Mouse (Mus musculus): ENCODE results near the gene Rmi2. TPM values are rescaled to one million over a fixed set of nuclear protein-coding genes. Genes with fewer than 3 reads are reported as not detected.

Gene Rmi2
- total and polyA plus RNA-seq, 3 experiments = 2.8 to 8.0 TPM; not detected in 1

GRCm38 (mm10) chr16:10812865-10813371 lies 21.9 kb upstream of the Rmi2 start, which contains the start of gene Gm11172:
TSS of gene Gm11172 (plus strand) at chr16:10812915.
- no peak for DNase-seq (ENCODE audit: low read depth, low spot score)
- Histone ChIP-seq H3K27me3 (ENCODE audit: control insufficient read depth in 1 of 2, insufficient read depth in 2 of 2, low read length in 2 of 2) (peaks cover 5 to 10% of the 10 kb centered on the region in 2 experiments; a peak in 3 of 4 replicates), H3K27ac (ENCODE audit: control insufficient read depth, low read depth, low read length) (no peak within 1 kb of the TSS), H3K79me2 (ENCODE audit: control insufficient read depth, insufficient read depth, low read length, poor library complexity) (no peaks in the 10 kb centered on the region), H3K36me3 (ENCODE audit: control insufficient read depth in 1 of 2, insufficient read depth in 2 of 2, low read length in 2 of 2) (peaks cover 0 to 10% of the 10 kb centered on the region in 2 experiments; a peak in 2 of 4 replicates), H3K9me3 (replicated peaks; ENCODE audit: insufficient read depth, low read length) (no peaks in the 10 kb centered on the region), H3K4me1 (ENCODE audit: control insufficient read depth in 1 of 2, insufficient read depth in 2 of 2, low read length in 2 of 2) (peaks cover 5 to 22% of the 10 kb centered on the region in 2 experiments; a peak in 3 of 4 replicates), H3K9ac (ENCODE audit: control insufficient read depth, low read depth, low read length, poor library complexity, severe bottlenecking) (no peak within 1 kb of the TSS), H3K4me3 (ENCODE audit: control insufficient read depth in 1 of 2, insufficient read depth in 1 of 2, low read depth in 2 of 2, low read length in 2 of 2) (no peak within 1 kb of the TSS)
- no peak for TF ChIP-seq TCF12 (IDR thresholded peaks at IDR 0.05; ENCODE audit: low read depth, low read length)
- no peak for TF ChIP-seq ELF1 (IDR thresholded peaks at IDR 0.05; ENCODE audit: low read depth, low read length)
- TF ChIP-seq ZNF384 (IDR thresholded peaks at IDR 0.05; ENCODE audit: low read depth, low read length) = no peak
- TF ChIP-seq GABPA (IDR thresholded peaks at IDR 0.05; ENCODE audit: low read depth, low read length) = no peak
- TF ChIP-seq ZC3H11A (IDR thresholded peaks at IDR 0.05; ENCODE audit: low read depth, low read length) = no peak
- TF ChIP-seq EP300 (IDR thresholded peaks at IDR 0.05; ENCODE audit: low read depth in 1 of 2, low read length in 2 of 2) = no peak
- TF ChIP-seq ZKSCAN1 (IDR thresholded peaks at IDR 0.05; ENCODE audit: low read depth, low read length) = no peak
- TF ChIP-seq CHD2 (IDR thresholded peaks at IDR 0.05; ENCODE audit: low read length) = no peak
- no peak for TF ChIP-seq SIN3A (IDR thresholded peaks at IDR 0.05; ENCODE audit: low read length)
- TF ChIP-seq TBP (IDR thresholded peaks at IDR 0.05; ENCODE audit: low read depth, low read length) = no peak
- TF ChIP-seq GATA1 (IDR thresholded peaks at IDR 0.05; ENCODE audit: low read depth, low read length) = no peak
- no peak for TF ChIP-seq POLR2AphosphoS5 (IDR thresholded peaks at IDR 0.05; ENCODE audit: borderline replicate concordance, low read depth, low read length)

- Histone ChIP-seq H3K36me3 (ENCODE audit: control insufficient read depth in 1 of 2, insufficient read depth in 2 of 2, low read length in 2 of 2) (peaks cover 0 to 10% of the 10 kb centered on the region in 2 experiments; a peak in 2 of 4 replicates), H3K27me3 (ENCODE audit: control insufficient read depth in 1 of 2, insufficient read depth in 2 of 2, low read length in 2 of 2) (peaks cover 5% of the 10 kb centered on the region in 2 experiments; a peak in 3 of 4 replicates), H3K9ac (ENCODE audit: control insufficient read depth, low read depth, low read length, poor library complexity, severe bottlenecking) (no peak overlapping the region), H3K4me3 (ENCODE audit: control insufficient read depth in 1 of 2, insufficient read depth in 1 of 2, low read depth in 2 of 2, low read length in 2 of 2) (no peak overlapping the region), H3K4me1 (ENCODE audit: control insufficient read depth in 1 of 2, insufficient read depth in 2 of 2, low read length in 2 of 2) (peaks cover 5 to 22% of the 10 kb centered on the region in 2 experiments; a peak in 3 of 4 replicates), H3K9me3 (replicated peaks; ENCODE audit: insufficient read depth, low read length) (no peaks in the 10 kb centered on the region), H3K27ac (ENCODE audit: control insufficient read depth, low read depth, low read length) (no peak overlapping the region), H3K79me2 (ENCODE audit: control insufficient read depth, insufficient read depth, low read length, poor library complexity) (no peaks in the 10 kb centered on the region)
- TF ChIP-seq E2F4 (IDR thresholded peaks at IDR 0.05; ENCODE audit: borderline replicate concordance, low read depth, low read length) (no peak), MAFK (IDR thresholded peaks at IDR 0.05; ENCODE audit: borderline replicate concordance, low read depth, low read length) (no peak), SIN3A (IDR thresholded peaks at IDR 0.05; ENCODE audit: low read length) (no peak), POLR2A (IDR thresholded peaks at IDR 0.05; ENCODE audit: control insufficient read depth in 1 of 2, insufficient read depth in 1 of 2, low read depth in 1 of 2, low read length in 2 of 2, poor library complexity in 1 of 2) (no peak), CHD2 (IDR thresholded peaks at IDR 0.05; ENCODE audit: low read length) (no peak)
- DNase-seq (ENCODE audit: low read depth, low spot score) = peak; percentile 20
These were observed 21.1 kb upstream of the Rmi2 start for GRCm38 (mm10) chr16:10813726-10814125.
